Mouse (Mus musculus) cerebellum, postnatal 14 days (tissue): Measurements from ENCODE around the gene Lcp1.

ENCODE experiments used
- DNase-seq, 2 experiments: peaks; one replicate each; pipeline ENCODE4 v3.0.0; 2021; ENCODE audit warnings: mixed read lengths in 2 of 2

Lcp1 gene

DNA sequence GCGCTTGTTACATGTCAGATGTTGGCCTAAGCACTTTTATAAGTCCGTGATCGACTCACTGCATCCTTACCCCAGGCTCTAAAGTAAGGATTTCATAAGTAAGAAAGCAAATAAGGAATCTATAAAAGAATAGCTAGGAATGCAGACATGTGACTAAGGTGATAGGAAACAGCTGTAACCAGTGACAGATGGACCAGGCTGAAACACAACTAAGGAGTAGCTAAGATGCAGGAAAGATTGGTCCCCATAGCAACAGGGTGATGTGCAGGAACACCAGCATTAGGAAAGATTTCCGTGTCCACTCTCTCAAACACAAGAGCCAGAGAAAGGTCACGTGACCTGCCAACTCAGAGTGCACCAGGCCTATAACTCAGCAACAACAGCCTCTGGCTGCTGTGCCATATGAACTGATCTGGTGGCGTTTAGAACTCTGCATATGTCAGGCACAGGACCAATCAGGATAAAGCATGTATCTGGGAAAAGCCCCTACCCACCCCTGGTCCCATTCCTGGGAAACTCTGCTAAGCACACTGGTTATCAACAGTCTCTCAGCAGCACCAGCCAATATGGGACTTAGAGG, 77.8 kb downstream of the Lcp1 start:
- DNase-seq: no peak

DNA sequence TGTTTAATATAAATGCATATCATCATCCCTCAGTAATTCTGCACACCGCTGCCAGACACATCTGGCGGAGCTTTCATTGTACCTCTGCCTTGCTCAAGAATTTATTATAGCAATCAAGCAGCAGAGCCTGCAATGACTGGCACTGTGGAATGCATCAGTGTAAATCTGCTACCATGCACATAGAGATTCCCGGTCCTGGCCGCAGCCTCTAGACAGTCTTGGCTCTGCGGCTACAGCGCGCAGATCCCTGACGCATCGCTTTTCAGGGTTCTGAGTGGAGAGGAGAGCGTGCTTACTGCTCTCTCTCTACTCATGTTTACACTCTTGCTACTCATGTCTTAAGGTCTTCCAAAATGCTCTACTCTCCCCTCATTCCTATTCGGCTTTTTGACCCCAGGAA, 82.9 kb downstream of the Lcp1 start:
- DNase-seq: no peak

DNA sequence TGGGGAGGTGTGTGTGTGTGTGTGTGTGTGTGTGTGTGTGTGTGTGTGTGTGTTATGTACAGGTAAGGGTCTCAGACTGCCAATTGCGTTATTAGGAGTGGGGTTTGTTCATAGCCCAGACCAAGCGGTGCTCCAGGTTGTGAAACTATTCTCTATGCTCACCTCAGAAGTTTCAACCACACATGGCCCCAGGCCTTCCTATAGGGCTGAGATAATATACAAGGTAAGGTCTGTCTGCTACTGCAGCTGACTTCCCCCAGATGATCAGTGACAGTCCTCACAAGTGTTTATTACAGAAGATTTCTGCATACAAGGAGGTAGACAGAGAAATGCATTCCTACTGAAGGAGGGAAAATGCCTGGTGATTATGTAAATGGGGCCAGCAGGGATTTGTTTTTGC, 87.9 kb downstream of the Lcp1 start:
- DNase-seq: no peak

DNA sequence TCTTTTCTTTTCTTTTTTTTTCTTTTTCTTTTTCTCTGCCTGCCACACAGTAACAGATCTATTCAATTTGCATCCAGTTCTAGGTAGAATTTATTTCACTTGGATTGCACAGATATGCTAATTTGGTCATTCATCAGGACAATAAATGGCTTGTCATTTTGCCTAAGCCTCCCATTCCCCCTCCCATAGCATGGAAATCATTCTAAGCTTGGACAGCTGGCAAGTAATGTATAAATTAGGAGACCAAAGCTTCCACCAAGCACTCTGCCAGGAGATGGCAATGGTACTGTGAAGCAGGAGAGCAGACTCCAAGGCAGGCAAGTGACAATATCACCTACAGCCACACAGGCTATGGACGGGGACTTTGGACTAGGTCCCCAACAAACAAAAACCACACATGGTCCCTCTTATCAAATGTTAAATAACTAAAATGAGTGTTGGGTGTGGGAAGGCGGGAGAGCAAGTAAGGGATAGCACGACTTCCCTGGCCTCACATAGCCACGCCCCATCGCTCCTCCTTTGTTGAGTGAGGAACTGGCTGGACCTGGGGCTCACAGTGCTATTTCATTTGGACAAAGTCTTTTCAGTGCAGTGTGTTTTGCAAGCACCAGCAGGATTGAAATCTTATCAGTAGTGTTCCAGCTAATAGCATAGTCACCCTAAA, 88.5 kb downstream of the Lcp1 start:
- DNase-seq: no peak

GRCm38 (mm10) chr14:75222386-75222785, 91.5 kb downstream of the Lcp1 start:
- no peak for DNase-seq

DNA sequence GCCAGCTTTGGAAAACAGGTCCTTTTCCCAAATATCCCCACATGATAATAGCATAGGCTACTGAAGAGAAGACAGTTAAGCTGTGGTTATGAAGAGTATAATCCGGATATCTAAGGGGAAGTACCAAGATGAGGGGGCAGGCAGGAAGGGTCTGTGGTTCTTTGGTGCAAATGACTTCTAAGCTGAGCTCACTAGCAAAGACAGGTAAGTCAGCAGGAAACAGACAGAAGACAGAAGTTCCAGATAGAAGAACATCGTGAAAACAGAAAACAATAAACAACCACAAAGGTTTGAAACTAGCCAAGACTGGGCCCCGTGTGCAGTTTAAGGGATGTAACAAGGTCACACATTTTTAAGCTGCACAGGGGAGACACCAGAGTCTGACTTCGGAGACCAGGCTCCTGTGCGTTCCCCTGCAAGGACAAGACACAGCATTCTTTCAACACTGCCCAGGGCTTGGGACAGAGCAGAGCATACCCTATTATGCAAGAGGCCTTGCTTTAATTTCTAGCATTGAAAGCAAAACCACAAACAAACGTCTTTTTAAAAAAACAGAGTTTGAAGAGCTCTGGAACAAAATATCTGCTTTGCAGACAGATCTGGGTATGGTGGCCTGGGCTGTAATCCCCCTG, 96.7 kb downstream of the Lcp1 start:
- no peak for DNase-seq

DNA sequence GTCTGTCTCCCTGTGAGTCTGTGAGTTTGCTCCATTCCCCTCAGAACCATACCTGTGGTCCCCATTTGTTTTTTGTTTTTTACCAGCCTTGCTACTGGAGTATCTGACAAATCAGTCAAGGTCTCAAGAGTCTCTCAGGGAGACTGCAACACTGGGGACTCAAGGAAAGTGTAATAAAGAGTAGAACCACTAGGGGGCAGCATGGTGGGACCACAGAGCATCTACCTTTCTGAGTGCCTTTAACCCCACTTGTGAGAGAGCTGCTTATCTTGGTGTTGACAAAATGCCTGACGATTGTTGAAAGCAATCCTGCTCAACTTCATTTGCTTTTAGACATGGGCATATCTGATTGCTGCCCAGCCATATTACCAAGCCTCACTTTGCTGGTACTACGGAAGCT, 98.9 kb downstream of the Lcp1 start:
- peak; percentile 52 for DNase-seq

- DNase-seq: no peak
These were observed 102.2 kb downstream of the Lcp1 start for GRCm38 (mm10) chr14:75233070-75233469.

DNA sequence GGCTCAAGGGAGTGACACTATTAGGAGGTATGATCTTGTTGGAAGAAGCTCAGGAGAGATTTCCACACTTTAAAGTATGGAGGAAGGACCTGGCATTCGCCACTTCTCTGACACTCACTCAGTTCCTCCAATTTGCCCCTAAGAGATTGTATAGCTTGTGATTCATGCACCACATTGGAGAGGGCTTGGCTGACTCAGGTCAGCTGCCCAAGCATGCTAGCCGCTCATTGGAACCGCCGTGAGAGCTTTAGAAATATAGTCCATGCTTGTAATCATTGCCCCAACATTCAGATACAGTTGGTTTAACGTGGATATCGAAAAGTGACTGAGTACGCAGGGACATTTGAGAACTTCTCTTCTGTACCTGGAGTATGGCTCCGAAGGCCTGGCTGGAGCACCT, 104.7 kb downstream of the Lcp1 start:
- no peak for DNase-seq

DNA sequence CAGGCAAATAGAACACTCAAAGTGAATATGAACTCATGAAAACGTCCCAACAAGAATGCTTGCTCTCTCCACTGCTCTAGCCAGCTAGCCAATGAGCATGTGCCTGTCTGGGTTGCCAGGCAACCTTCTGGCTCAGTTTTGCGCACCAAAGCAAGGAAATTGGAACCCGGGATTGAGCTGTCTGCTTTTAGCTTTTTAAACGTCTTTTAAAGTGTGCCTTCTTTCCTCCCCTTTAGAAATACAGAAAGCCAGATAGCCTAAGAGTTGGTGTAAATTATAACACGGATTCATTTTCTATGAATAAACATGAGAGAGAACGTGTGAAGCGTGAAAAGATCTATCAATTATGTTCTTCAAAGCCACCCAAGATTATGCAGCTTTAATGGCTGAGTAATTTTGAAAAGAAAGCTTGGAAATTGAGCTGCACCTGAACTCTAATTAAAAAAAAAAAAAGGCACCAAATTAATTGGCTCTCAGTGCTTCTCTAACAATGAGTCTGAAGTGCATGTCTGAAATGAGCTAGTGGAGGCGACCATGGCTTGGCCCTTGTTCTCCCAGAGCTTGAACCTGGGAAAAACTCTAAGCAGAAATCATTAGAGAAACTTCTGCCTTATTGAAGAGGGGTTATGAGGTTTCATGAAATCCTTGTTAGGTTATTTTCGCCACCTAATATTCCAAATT, 105.2 kb downstream of the Lcp1 start:
- DNase-seq: peak; percentile 18 to 43

- DNase-seq: no peak
These were observed 105.7 kb downstream of the Lcp1 start for GRCm38 (mm10) chr14:75236636-75237003.

GRCm38 (mm10) chr14:75237096-75237495, 106.2 kb downstream of the Lcp1 start:
- DNase-seq: no peak

GRCm38 (mm10) chr14:75238054-75238692, 107.3 kb downstream of the Lcp1 start:
- DNase-seq: no peak

- DNase-seq: no peak
These were observed 111.2 kb downstream of the Lcp1 start, which contains the start of gene Cpb2 for GRCm38 (mm10) chr14:75242087-75242486. Cpb2 (plus strand) TSS chr14:75242287.

GRCm38 (mm10) chr14:75246024-75247000, 115.4 kb downstream of the Lcp1 start:
- DNase-seq: peak; percentile 29 to 50

DNA sequence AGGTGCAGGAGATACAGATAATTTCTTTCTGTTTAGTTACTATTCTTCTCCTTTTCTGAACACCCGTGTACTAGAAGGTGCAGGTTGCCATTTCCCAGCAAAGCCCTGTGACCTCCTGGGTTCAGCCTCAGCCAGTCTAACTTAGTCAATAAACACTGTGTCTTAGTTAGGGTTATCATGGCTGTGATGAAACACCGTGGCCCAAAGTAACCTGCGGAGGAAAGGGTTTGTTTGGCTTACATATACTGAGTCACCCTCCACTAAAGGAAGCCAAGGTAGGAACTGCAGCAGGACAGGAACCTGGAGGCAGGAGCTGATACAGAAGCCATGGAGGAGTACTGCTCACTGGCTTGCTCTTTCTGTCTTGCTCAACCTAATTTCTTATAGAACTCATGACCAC, 119.5 kb downstream of the Lcp1 start:
- DNase-seq: no peak

- peak; percentile 14 to 31 for DNase-seq
These were observed 125.6 kb downstream of the Lcp1 start for GRCm38 (mm10) chr14:75256521-75256920.

GRCm38 (mm10) chr14:75269531-75269930, 138.6 kb downstream of the Lcp1 start:
- no peak for DNase-seq

GRCm38 (mm10) chr14:75279716-75280115, 148.8 kb downstream of the Lcp1 start:
- no peak for DNase-seq

DNA sequence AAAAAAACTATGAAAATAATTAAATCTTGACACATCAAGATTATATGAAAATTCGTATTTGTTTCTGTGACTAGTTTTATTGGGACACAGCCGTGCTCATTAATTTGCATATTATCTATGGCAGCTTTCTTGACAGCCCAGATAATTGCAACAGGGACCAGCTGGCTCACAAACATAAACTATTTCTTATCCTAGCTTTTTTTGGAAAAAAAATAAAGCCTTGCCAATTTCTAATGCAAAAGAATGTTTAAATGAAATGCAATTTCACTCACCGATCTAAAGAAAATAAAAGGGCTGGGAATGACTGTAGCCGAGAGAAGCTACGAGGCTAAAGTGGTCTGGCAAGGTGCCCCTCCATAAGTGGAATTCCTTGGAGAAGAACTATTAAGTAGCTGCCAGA, 149.5 kb downstream of the Lcp1 start:
- DNase-seq: no peak
